10 mouse cellular contexts compared by ENCODE assay signal in the genomic region with DNA sequence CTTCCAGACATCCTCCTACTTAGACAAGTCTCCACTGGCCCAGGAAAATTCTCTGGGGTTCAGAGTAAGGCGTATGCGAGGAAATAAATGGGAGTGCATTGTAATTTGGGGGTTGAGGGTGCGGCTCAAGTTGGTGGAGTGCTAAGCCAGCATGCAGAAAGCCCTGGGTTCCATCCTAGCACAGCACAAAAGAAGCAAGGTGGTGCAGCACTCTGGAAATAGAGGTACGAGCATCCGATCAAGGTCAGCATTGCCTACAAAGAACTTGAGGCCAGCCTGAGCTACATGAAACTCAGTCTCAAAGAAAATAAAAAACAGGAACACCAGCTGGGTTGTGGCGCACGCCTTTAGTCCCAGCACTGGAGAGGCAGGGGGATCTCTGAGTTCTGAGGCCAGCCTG. TPM values are rescaled to one million over a fixed set of nuclear protein-coding genes. Genes with fewer than 3 reads are reported as not detected.
DNase-seq lines count a peak whose midpoint lies in the region; ATAC-seq lines count a peak whose summit lies in the region.
"Had no signal": no experiment of that assay in that cellular context is flagged by ENCODE, and none has a peak within 500 bp of the region (broad histone marks: within the 10 kb centered on the region; RNA-seq: fewer than 3 reads in every experiment).

A gene (minus strand): TSS at position 101 of the 400 bp plus-strand sequence.

- no peaks in the 10 kb centered on the region for H3K36me3 ChIP-seq in heart, embryonic 16.5 days (ENCODE audit: control insufficient read depth, insufficient read depth)
- no peaks in the 10 kb centered on the region for H3K36me3 ChIP-seq in hindbrain, embryonic 12.5 days
- H3K36me3 ChIP-seq in midbrain, embryonic 12.5 days, result no peaks in the 10 kb centered on the region

- H3K9ac ChIP-seq in heart, embryonic 16.5 days (ENCODE audit: low read length), result peak within 1 kb of the TSS; percentile 95
- peak within 1 kb of the TSS; percentile 99 for H3K9ac ChIP-seq in hindbrain, embryonic 12.5 days
- peak within 1 kb of the TSS; percentile 100 for H3K9ac ChIP-seq in midbrain, embryonic 12.5 days (replicated peaks)

- H3K4me1 ChIP-seq in heart, embryonic 16.5 days (ENCODE audit: control insufficient read depth, insufficient read depth, low read length), result peaks cover 29% of the 10 kb centered on the region
- H3K4me1 ChIP-seq in hindbrain, embryonic 12.5 days, result peaks cover 46% of the 10 kb centered on the region
- H3K4me1 ChIP-seq in midbrain, embryonic 12.5 days, result peaks cover 43% of the 10 kb centered on the region

- H3K4me3 ChIP-seq in heart, embryonic 16.5 days (ENCODE audit: low read length), result peak within 1 kb of the TSS; percentile 79
- H3K4me3 ChIP-seq in hindbrain, embryonic 12.5 days, result peak within 1 kb of the TSS; percentile 90
- peak within 1 kb of the TSS; percentile 91 for H3K4me3 ChIP-seq in midbrain, embryonic 12.5 days

- 95% methylated on average over 7 of the region's 7 CpGs for WGBS in heart, embryonic 16.5 days
- WGBS in hindbrain, embryonic 12.5 days, result 91% methylated on average over 7 of the region's 7 CpGs
- WGBS in midbrain, embryonic 12.5 days, result 95% methylated on average over 7 of the region's 7 CpGs

- DNase-seq in heart, postnatal 36 days, result no peak
- peak; percentile 47 for DNase-seq in R1 (ENCODE audit: low read depth, low spot score)
- no peak for DNase-seq in adrenal gland, postnatal 36 days
- no peak for DNase-seq in embryo, embryonic 10.5 days (ENCODE audit: low spot score)
- DNase-seq in spleen, postnatal 14 days (ENCODE audit: low spot score in 2 of 2), result no peak
- DNase-seq: cerebellum, postnatal 14 days had no signal

- intact Hi-C loops in heart, postnatal 36 days (cut with DNase I), result no loop called here

- peak within 1 kb of the TSS; percentile 81 for H3K27ac ChIP-seq in heart, embryonic 16.5 days (ENCODE audit: low read length)
- peak within 1 kb of the TSS; percentile 96 for H3K27ac ChIP-seq in hindbrain, embryonic 12.5 days
- peak within 1 kb of the TSS; percentile 94 for H3K27ac ChIP-seq in midbrain, embryonic 12.5 days (replicated peaks)

- no peaks in the 10 kb centered on the region; the same call in 1 of the 2 replicates for H3K9me3 ChIP-seq in heart, embryonic 16.5 days (replicated peaks; ENCODE audit: control insufficient read depth, low read length)
- H3K9me3 ChIP-seq in hindbrain, embryonic 12.5 days (replicated peaks), result no peaks in the 10 kb centered on the region
- H3K9me3 ChIP-seq in midbrain, embryonic 12.5 days, result no peaks in the 10 kb centered on the region

- ATAC-seq in heart, embryonic 16.5 days (replicated peaks; ENCODE audit: extremely low read depth, insufficient read depth, low FRiP score), result no peak
- ATAC-seq in hindbrain, embryonic 12.5 days (ENCODE audit: low FRiP score), result no peak
- no peak for ATAC-seq in midbrain, embryonic 12.5 days (ENCODE audit: low FRiP score, low read depth)

- H3K4me2 ChIP-seq in heart, embryonic 16.5 days (ENCODE audit: low read depth, low read length), result peak within 1 kb of the TSS; percentile 74
- H3K4me2 ChIP-seq in hindbrain, embryonic 12.5 days (replicated peaks), result peak within 1 kb of the TSS; percentile 75
- H3K4me2 ChIP-seq in midbrain, embryonic 12.5 days (replicated peaks), result peak within 1 kb of the TSS; percentile 75

- H3K27me3 ChIP-seq in heart, embryonic 16.5 days (ENCODE audit: control insufficient read depth, insufficient read depth, low read length), result no peaks in the 10 kb centered on the region
- H3K27me3 ChIP-seq in hindbrain, embryonic 12.5 days, result peaks cover 7% of the 10 kb centered on the region
- H3K27me3 ChIP-seq in midbrain, embryonic 12.5 days, result peaks cover 24% of the 10 kb centered on the region

RNA-seq across cellular contexts. Expression of the gene that starts here (rescaled TPM):
- polyA plus RNA-seq in heart, embryonic 16.5 days (2015; fragmentation: Nextera tagmentation; extraction: Ambion mirVana), result 1.5 and 1.6 TPM in 2 replicates
- total RNA-seq in heart, postnatal 36 days (2021), result under 1 TPM; 0.80 to 0.95 TPM
- 5.8 and 7.2 TPM in 2 replicates for polyA plus RNA-seq in hindbrain, embryonic 12.5 days (2016; fragmentation: Nextera tagmentation; extraction: Ambion mirVana)
- polyA plus RNA-seq in midbrain, embryonic 12.5 days (2016; fragmentation: Nextera tagmentation; extraction: Ambion mirVana), result 4.5 and 8.3 TPM in 2 replicates
- total RNA-seq in adrenal gland, postnatal 36 days (2021), result 1 to 10 TPM in 1 of 2 experiments, not detected in 1; 2.3 TPM
- polyA plus RNA-seq: macrophage had no signal
